8 mouse cellular contexts compared by ENCODE assay signal in the genomic region with DNA sequence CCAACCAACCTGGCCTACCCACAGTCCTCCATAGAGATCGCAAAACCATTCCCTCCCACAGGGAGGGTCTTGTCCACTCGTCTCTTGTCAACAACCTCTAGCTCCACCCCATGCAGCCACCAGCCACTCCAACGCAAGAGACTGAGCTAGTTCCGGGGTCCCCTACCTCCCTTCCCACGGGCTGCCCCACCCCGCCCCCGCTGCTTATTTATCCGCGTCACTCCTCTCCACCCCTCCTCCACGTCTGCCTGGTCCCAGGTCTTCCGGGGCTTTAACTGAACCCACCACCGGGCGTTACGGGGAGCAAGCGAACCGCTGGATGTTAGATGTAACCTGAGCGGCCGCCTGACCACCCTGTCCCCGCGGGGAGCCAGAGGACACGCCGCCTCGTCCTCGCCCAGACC. TPM values are rescaled to one million over a fixed set of nuclear protein-coding genes. Genes with fewer than 3 reads are reported as not detected.
DNase-seq lines count a peak whose midpoint lies in the region; ATAC-seq and TF ChIP-seq lines count a peak whose summit lies in the region.

No protein-coding gene starts in this region.

- TF ChIP-seq CTCF in E14TG2a.4 (conservative IDR thresholded peaks at IDR 0.05; ENCODE audit: low read length): no peak

- H3K4me1 ChIP-seq in E14TG2a.4 (replicated peaks; ENCODE audit: low read depth, low read length): peaks cover 76% of the 10 kb centered on the region
- peaks cover 27% of the 10 kb centered on the region for H3K4me1 ChIP-seq in forebrain, embryonic 10.5 days
- peaks cover 44% of the 10 kb centered on the region for H3K4me1 ChIP-seq in heart, embryonic 15.5 days (replicated peaks)
- H3K4me1 ChIP-seq in liver, embryonic 15.5 days (replicated peaks): peaks cover 48% of the 10 kb centered on the region
- H3K4me1 ChIP-seq in neural tube, embryonic 11.5 days (ENCODE audit: control insufficient read depth, insufficient read depth, low read length): peaks cover 2% of the 10 kb centered on the region; the same call in 1 of the 2 replicates
- H3K4me1 ChIP-seq in stomach, embryonic 16.5 days (ENCODE audit: control insufficient read depth, insufficient read depth, low read length): peaks cover 16% of the 10 kb centered on the region

- H3K27ac ChIP-seq in forebrain, embryonic 10.5 days: peak overlapping the region; percentile 95
- H3K27ac ChIP-seq in heart, embryonic 15.5 days: peak overlapping the region; percentile 99
- H3K27ac ChIP-seq in liver, embryonic 15.5 days (replicated peaks): peak overlapping the region; percentile 99
- peak overlapping the region; percentile 92 for H3K27ac ChIP-seq in neural tube, embryonic 11.5 days (ENCODE audit: low read depth, low read length)
- H3K27ac ChIP-seq in stomach, embryonic 16.5 days (ENCODE audit: low read length): peak overlapping the region; percentile 99

- H3K4me3 ChIP-seq in E14TG2a.4 (replicated peaks; ENCODE audit: low read length): peak overlapping the region; percentile 97
- H3K4me3 ChIP-seq in forebrain, embryonic 10.5 days: peak overlapping the region; percentile 97
- H3K4me3 ChIP-seq in heart, embryonic 15.5 days: peak overlapping the region; percentile 99
- peak overlapping the region; percentile 98 for H3K4me3 ChIP-seq in liver, embryonic 15.5 days (replicated peaks)
- peak overlapping the region; percentile 83 for H3K4me3 ChIP-seq in neural tube, embryonic 11.5 days (ENCODE audit: low read depth, low read length)
- H3K4me3 ChIP-seq in stomach, embryonic 16.5 days (replicated peaks; ENCODE audit: low read length): peak overlapping the region; percentile 99

- peaks cover 41% of the 10 kb centered on the region for H3K36me3 ChIP-seq in E14TG2a.4 (ENCODE audit: insufficient read depth, low read length)
- peaks cover 35% of the 10 kb centered on the region for H3K36me3 ChIP-seq in forebrain, embryonic 10.5 days (replicated peaks)
- H3K36me3 ChIP-seq in heart, embryonic 15.5 days: peaks cover 31% of the 10 kb centered on the region
- peaks cover 35% of the 10 kb centered on the region for H3K36me3 ChIP-seq in liver, embryonic 15.5 days (replicated peaks)
- peaks cover 11% of the 10 kb centered on the region for H3K36me3 ChIP-seq in neural tube, embryonic 11.5 days (ENCODE audit: control insufficient read depth, insufficient read depth, low read length)
- H3K36me3 ChIP-seq in stomach, embryonic 16.5 days (ENCODE audit: control insufficient read depth, insufficient read depth, low read length): peaks cover 13% of the 10 kb centered on the region; the same call in 1 of the 2 replicates

- under 1% methylated on average over 24 of the region's 24 CpGs for WGBS in forebrain, embryonic 10.5 days
- WGBS in heart, embryonic 15.5 days: under 1% methylated on average over 24 of the region's 24 CpGs
- under 1% methylated on average over 24 of the region's 24 CpGs for WGBS in liver, embryonic 15.5 days (ENCODE audit: insufficient replicate concordance)
- WGBS in neural tube, embryonic 11.5 days: under 1% methylated on average over 24 of the region's 24 CpGs
- WGBS in stomach, embryonic 16.5 days: under 1% methylated on average over 24 of the region's 24 CpGs

- ATAC-seq in heart, embryonic 15.5 days (replicated peaks; ENCODE audit: insufficient number of reproducible peaks, insufficient read depth, low FRiP score, low read depth): peak; percentile 84
- peak; percentile 89 for ATAC-seq in liver, embryonic 15.5 days (ENCODE audit: insufficient read depth)
- ATAC-seq in neural tube, embryonic 11.5 days (ENCODE audit: insufficient read depth, low FRiP score, low TSS enrichment): peak; percentile 92
- peak; percentile 96 for ATAC-seq in stomach, embryonic 16.5 days (ENCODE audit: insufficient read depth, low FRiP score)

- peak overlapping the region; percentile 74 for H3K4me2 ChIP-seq in heart, embryonic 15.5 days
- H3K4me2 ChIP-seq in liver, embryonic 15.5 days: peak overlapping the region; percentile 78
- peak overlapping the region; percentile 61 for H3K4me2 ChIP-seq in neural tube, embryonic 11.5 days (ENCODE audit: low read depth)
- H3K4me2 ChIP-seq in stomach, embryonic 16.5 days (ENCODE audit: low read depth, low read length): peak overlapping the region; percentile 79

- H3K9ac ChIP-seq in heart, embryonic 15.5 days: peak overlapping the region; percentile 99
- H3K9ac ChIP-seq in liver, embryonic 15.5 days: peak overlapping the region; percentile 99
- H3K9ac ChIP-seq in neural tube, embryonic 11.5 days (ENCODE audit: low read length): peak overlapping the region; percentile 91
- H3K9ac ChIP-seq in stomach, embryonic 16.5 days (ENCODE audit: low read length): peak overlapping the region; percentile 97

- peak; percentile 85 for DNase-seq in c-Kit-positive CD71-negative TER-119-negative erythroid progenitor cells, embryonic 14.5 days (ENCODE audit: low read depth)
- DNase-seq in forebrain, embryonic 10.5 days (ENCODE audit: extremely low spot score, low spot score): peak; percentile 88
- peak; percentile 95 for DNase-seq in kidney, postnatal 14 days
- peak; percentile 91 for DNase-seq in neural tube, embryonic 11.5 days (ENCODE audit: low spot score)

- H3K27me3 ChIP-seq in E14TG2a.4 (ENCODE audit: insufficient read depth, low read length): no peaks in the 10 kb centered on the region
- no peaks in the 10 kb centered on the region for H3K27me3 ChIP-seq in forebrain, embryonic 10.5 days (ENCODE audit: poor library complexity, severe bottlenecking)
- no peaks in the 10 kb centered on the region for H3K27me3 ChIP-seq in heart, embryonic 15.5 days
- no peaks in the 10 kb centered on the region for H3K27me3 ChIP-seq in liver, embryonic 15.5 days
- no peaks in the 10 kb centered on the region for H3K27me3 ChIP-seq in neural tube, embryonic 11.5 days (ENCODE audit: control insufficient read depth, insufficient read depth, low read length)
- H3K27me3 ChIP-seq in stomach, embryonic 16.5 days (ENCODE audit: control insufficient read depth, insufficient read depth, low read length): no peaks in the 10 kb centered on the region

- H3K9me3 ChIP-seq in E14TG2a.4 (ENCODE audit: low read length): no peaks in the 10 kb centered on the region
- H3K9me3 ChIP-seq in forebrain, embryonic 10.5 days: no peaks in the 10 kb centered on the region
- no peaks in the 10 kb centered on the region for H3K9me3 ChIP-seq in heart, embryonic 15.5 days (replicated peaks)
- no peaks in the 10 kb centered on the region for H3K9me3 ChIP-seq in liver, embryonic 15.5 days (replicated peaks)
- no peaks in the 10 kb centered on the region for H3K9me3 ChIP-seq in neural tube, embryonic 11.5 days (ENCODE audit: control insufficient read depth, low read length)
- no peaks in the 10 kb centered on the region for H3K9me3 ChIP-seq in stomach, embryonic 16.5 days (replicated peaks; ENCODE audit: control insufficient read depth, low read length)

RNA-seq across cellular contexts. Expression of a gene that starts 0.5 kb away (rescaled TPM):
- 117 and 122 TPM in 2 replicates for polyA plus RNA-seq in forebrain, embryonic 10.5 days (2016; fragmentation: Nextera tagmentation; extraction: Ambion mirVana)
- 213 and 270 TPM in 2 replicates for polyA plus RNA-seq in heart, embryonic 15.5 days (2015; fragmentation: Nextera tagmentation; extraction: Ambion mirVana)
- polyA plus RNA-seq in liver, embryonic 15.5 days (2015; fragmentation: Nextera tagmentation; extraction: Ambion mirVana): 161 and 189 TPM in 2 replicates
- 185 and 210 TPM in 2 replicates for polyA plus RNA-seq in neural tube, embryonic 11.5 days (2014; fragmentation: Nextera tagmentation; extraction: Ambion mirVana)
- 202 and 225 TPM in 2 replicates for polyA plus RNA-seq in stomach, embryonic 16.5 days (2015; fragmentation: Nextera tagmentation; extraction: Ambion mirVana)

RNA-seq across cellular contexts. Expression of a gene that starts 0.6 kb away (rescaled TPM):
- 10.8 and 13.2 TPM in 2 replicates for polyA plus RNA-seq in forebrain, embryonic 10.5 days (2016; fragmentation: Nextera tagmentation; extraction: Ambion mirVana)
- polyA plus RNA-seq in heart, embryonic 15.5 days (2015; fragmentation: Nextera tagmentation; extraction: Ambion mirVana): 29.2 and 35.5 TPM in 2 replicates
- 12.7 and 14.9 TPM in 2 replicates for polyA plus RNA-seq in liver, embryonic 15.5 days (2015; fragmentation: Nextera tagmentation; extraction: Ambion mirVana)
- polyA plus RNA-seq in neural tube, embryonic 11.5 days (2014; fragmentation: Nextera tagmentation; extraction: Ambion mirVana): 23.2 and 25.1 TPM in 2 replicates
- 5.6 and 5.9 TPM in 2 replicates for polyA plus RNA-seq in stomach, embryonic 16.5 days (2015; fragmentation: Nextera tagmentation; extraction: Ambion mirVana)

RNA-seq across cellular contexts. Expression of a gene that starts 28.3 kb away (rescaled TPM):
- 0.79 and 1.1 TPM in 2 replicates for polyA plus RNA-seq in forebrain, embryonic 10.5 days (2016; fragmentation: Nextera tagmentation; extraction: Ambion mirVana)
- polyA plus RNA-seq in heart, embryonic 15.5 days (2015; fragmentation: Nextera tagmentation; extraction: Ambion mirVana): 1.6 and 2.6 TPM in 2 replicates
- 0.46 and 0.51 TPM in 2 replicates for polyA plus RNA-seq in liver, embryonic 15.5 days (2015; fragmentation: Nextera tagmentation; extraction: Ambion mirVana)
- polyA plus RNA-seq in neural tube, embryonic 11.5 days (2014; fragmentation: Nextera tagmentation; extraction: Ambion mirVana): 0.64 and 1.2 TPM in 2 replicates
- polyA plus RNA-seq in stomach, embryonic 16.5 days (2015; fragmentation: Nextera tagmentation; extraction: Ambion mirVana): 3.5 and 5.9 TPM in 2 replicates

RNA-seq across cellular contexts. Expression of a gene that starts 35.9 kb away (rescaled TPM):
- 22.8 and 25.9 TPM in 2 replicates for polyA plus RNA-seq in forebrain, embryonic 10.5 days (2016; fragmentation: Nextera tagmentation; extraction: Ambion mirVana)
- polyA plus RNA-seq in heart, embryonic 15.5 days (2015; fragmentation: Nextera tagmentation; extraction: Ambion mirVana): 7.9 and 12.2 TPM in 2 replicates
- polyA plus RNA-seq in liver, embryonic 15.5 days (2015; fragmentation: Nextera tagmentation; extraction: Ambion mirVana): 7.6 and 8.4 TPM in 2 replicates
- 23.7 and 24.9 TPM in 2 replicates for polyA plus RNA-seq in neural tube, embryonic 11.5 days (2014; fragmentation: Nextera tagmentation; extraction: Ambion mirVana)
- 11.9 and 12.5 TPM in 2 replicates for polyA plus RNA-seq in stomach, embryonic 16.5 days (2015; fragmentation: Nextera tagmentation; extraction: Ambion mirVana)

Comparison
In these comparisons a context has a peak if more than half of its experiments do, and no peak if none do; other contexts are left out.
1. Peak in every context shown above with its lines: DNase-seq, ATAC-seq, H3K4me3 ChIP-seq and H3K27ac ChIP-seq.